Mouse (Mus musculus) embryo, embryonic 9.5 days (tissue): ENCODE results near the gene Tspoap1.

Experiments
- DNase-seq: peaks from one replicate; pipeline ENCODE4 v3.0.0-alpha.2; 2017; ENCODE audit errors: extremely low spot score

Gene Tspoap1

GRCm38 (mm10) chr11:87760301-87761081 is at the start of gene Tspoap1:
Gene Tspoap1 (plus strand): TSS chr11:87760541.
- peak; percentile 35 for DNase-seq

GRCm38 (mm10) chr11:87712188-87712587 is 48.2 kb upstream of the Tspoap1 start:
- DNase-seq = no peak

GRCm38 (mm10) chr11:87715999-87716398 is 44.3 kb upstream of the Tspoap1 start:
- DNase-seq = no peak

- DNase-seq = no peak
Observed at GRCm38 (mm10) chr11:87719526-87719925, 40.8 kb upstream of the Tspoap1 start.

GRCm38 (mm10) chr11:87720324-87720723 is 40.0 kb upstream of the Tspoap1 start:
- DNase-seq = no peak

- no peak for DNase-seq
Observed at GRCm38 (mm10) chr11:87720839-87721238, 39.5 kb upstream of the Tspoap1 start.

GRCm38 (mm10) chr11:87722168-87722567 is 38.2 kb upstream of the Tspoap1 start:
- DNase-seq = no peak

GRCm38 (mm10) chr11:87722891-87723290 is 37.5 kb upstream of the Tspoap1 start:
- no peak for DNase-seq

- DNase-seq = no peak
Observed at GRCm38 (mm10) chr11:87725515-87725914, 34.8 kb upstream of the Tspoap1 start.

GRCm38 (mm10) chr11:87725964-87726562 is 34.3 kb upstream of the Tspoap1 start:
- peak; percentile 69 for DNase-seq

- DNase-seq = no peak
Observed at GRCm38 (mm10) chr11:87727021-87727420, 33.3 kb upstream of the Tspoap1 start.

GRCm38 (mm10) chr11:87727471-87727870 is 32.9 kb upstream of the Tspoap1 start:
- DNase-seq = no peak

GRCm38 (mm10) chr11:87728850-87729592 is 31.3 kb upstream of the Tspoap1 start:
- no peak for DNase-seq

- no peak for DNase-seq
Observed at GRCm38 (mm10) chr11:87729593-87730185, 30.7 kb upstream of the Tspoap1 start.

GRCm38 (mm10) chr11:87730652-87731310 is 29.6 kb upstream of the Tspoap1 start:
- no peak for DNase-seq

- DNase-seq = no peak
Observed at GRCm38 (mm10) chr11:87734346-87734745, 26.0 kb upstream of the Tspoap1 start.

- no peak for DNase-seq
Observed at GRCm38 (mm10) chr11:87735691-87736090, 24.6 kb upstream of the Tspoap1 start.

- peak; percentile 72 for DNase-seq
Observed at GRCm38 (mm10) chr11:87736647-87737134, 23.6 kb upstream of the Tspoap1 start.

- peak; percentile 95 for DNase-seq
Observed at GRCm38 (mm10) chr11:87737175-87737740, 23.1 kb upstream of the Tspoap1 start, which contains the start of gene Supt4a. Gene Supt4a (plus strand): TSS chr11:87737552.

- DNase-seq = no peak
Observed at GRCm38 (mm10) chr11:87743691-87744090, 16.6 kb upstream of the Tspoap1 start.

GRCm38 (mm10) chr11:87744964-87745363 is 15.4 kb upstream of the Tspoap1 start:
- no peak for DNase-seq
